Mouse (Mus musculus) liver, adult 2 months (tissue): ENCODE results near the gene Btrc.

Experiments
- CTCF ChIP-seq: fragments of 200-500 bp; IDR thresholded peaks from 2 replicates; pipeline ENCODE4 v1.5.1; 2011; ENCODE audit warnings: low read depth, low read length, control low read depth
- POLR2A ChIP-seq: fragments of 200-500 bp; IDR thresholded peaks from 2 replicates; pipeline ENCODE4 v1.6.1; 2011; ENCODE audit warnings: low read length, control low read depth; ENCODE audit not compliant: insufficient read depth; ENCODE audit errors: extremely low read depth

DNA sequence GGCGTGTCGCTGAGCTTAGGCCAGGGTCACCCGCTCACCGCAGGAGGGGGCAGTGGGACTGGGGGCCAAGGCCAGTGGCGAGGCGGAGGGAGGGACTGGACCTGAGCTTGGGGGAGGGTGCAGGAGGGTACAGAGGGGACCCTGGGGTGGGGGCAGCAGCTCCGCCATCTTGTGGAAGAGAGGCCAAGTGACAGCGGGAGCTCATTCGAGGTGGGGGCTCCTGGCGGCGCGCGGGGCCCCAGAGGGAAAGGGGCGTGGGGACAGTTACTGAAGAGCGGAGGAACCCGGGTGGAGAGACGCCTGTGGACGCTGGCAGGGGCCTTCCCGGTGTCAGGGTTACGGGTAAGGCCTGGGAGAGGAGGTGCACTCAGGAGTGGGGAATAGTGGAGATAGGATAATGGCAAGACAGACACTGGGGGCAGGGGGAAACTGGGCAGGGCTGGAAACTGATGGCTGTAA is 428 bp downstream of the Btrc start:
- TF ChIP-seq POLR2A (no peak), CTCF (no peak; the same call in 1 of the 2 replicates)
